ENCODE assay signal across 19 mouse cellular contexts in genomic region chr3:139614641-139615040, GRCm38 (mm10).
"Had no signal": no experiment of that assay in that cellular context is flagged by ENCODE, and none has a peak within 500 bp of the region (broad histone marks: within the 10 kb centered on the region; RNA-seq: fewer than 3 reads in every experiment).

No protein-coding gene starts in this region.

- H3K4me2 ChIP-seq: lung, embryonic 14.5 days; midbrain, embryonic 12.5 days; neural tube, embryonic 13.5 days; neural tube, embryonic 15.5 days had no signal

- H3K4me1 ChIP-seq: midbrain, embryonic 10.5 days; midbrain, embryonic 12.5 days; neural tube, embryonic 13.5 days; neural tube, embryonic 15.5 days had no signal

- DNase-seq: lung, adult 18-20 months; lung, embryonic 14.5 days; lung, postnatal 10 days; lung, postnatal 4 days; midbrain, embryonic 14.5 days; retina, postnatal 1 day; right cerebral cortex, adult 18-20 months; right cerebral cortex, postnatal 25 days; right cerebral cortex, postnatal 4 days; spleen, adult 18-20 months; thymus, adult 18-20 months; thymus, postnatal 25 days; thymus, postnatal 4 days had no signal

- H3K27ac ChIP-seq: midbrain, embryonic 10.5 days; midbrain, embryonic 12.5 days; neural tube, embryonic 13.5 days; neural tube, embryonic 15.5 days had no signal

- H3K27me3 ChIP-seq: midbrain, embryonic 12.5 days; neural tube, embryonic 13.5 days; neural tube, embryonic 15.5 days had no signal

- H3K36me3 ChIP-seq: midbrain, embryonic 10.5 days; midbrain, embryonic 12.5 days; neural tube, embryonic 13.5 days; neural tube, embryonic 15.5 days had no signal

- H3K4me3 ChIP-seq: midbrain, embryonic 10.5 days; midbrain, embryonic 12.5 days; myocyte; neural tube, embryonic 13.5 days; neural tube, embryonic 15.5 days had no signal

- H3K9me3 ChIP-seq: midbrain, embryonic 10.5 days; midbrain, embryonic 12.5 days; neural tube, embryonic 13.5 days; neural tube, embryonic 15.5 days had no signal

- ATAC-seq: midbrain, embryonic 16.5 days had no signal

- H3K9ac ChIP-seq: lung, embryonic 14.5 days; midbrain, embryonic 12.5 days; neural tube, embryonic 13.5 days; neural tube, embryonic 15.5 days had no signal
